Mouse (Mus musculus) lung, adult 2 months (tissue): ENCODE data around the gene Shisa9.

Experiments
- CTCF ChIP-seq: fragments of 200-500 bp; IDR thresholded peaks from 2 replicates; pipeline ENCODE4 v1.5.1; 2011; ENCODE audit warnings: mild to moderate bottlenecking, low read length, control low read depth; ENCODE audit not compliant: insufficient read depth
- POLR2A ChIP-seq: fragments of 200-500 bp; IDR thresholded peaks from 2 replicates; pipeline ENCODE4 v1.6.1; 2011; ENCODE audit warnings: low read depth, mild to moderate bottlenecking, control low read depth, low read length, borderline replicate concordance; ENCODE audit errors: extremely low read depth

- TF ChIP-seq POLR2A (no peak), CTCF (no peak)
These were observed 243.0 kb downstream of the Shisa9 start for GRCm38 (mm10) chr16:12226937-12227336.
